Mouse (Mus musculus) right cerebral cortex, postnatal 25 days (tissue): ENCODE data around the gene Taf6.
A peak's percentile ranks its signal among the peaks of the same experiment; 100 is the strongest.
"Not testable (repeated sequence)": the region's sequence is repeated elsewhere in the genome, so short reads cannot be mapped to it uniquely, and the experiment has no call there.

Experiments
- DNase-seq: peaks from one replicate; pipeline ENCODE4 v3.0.0; 2022

Gene Taf6

DNA sequence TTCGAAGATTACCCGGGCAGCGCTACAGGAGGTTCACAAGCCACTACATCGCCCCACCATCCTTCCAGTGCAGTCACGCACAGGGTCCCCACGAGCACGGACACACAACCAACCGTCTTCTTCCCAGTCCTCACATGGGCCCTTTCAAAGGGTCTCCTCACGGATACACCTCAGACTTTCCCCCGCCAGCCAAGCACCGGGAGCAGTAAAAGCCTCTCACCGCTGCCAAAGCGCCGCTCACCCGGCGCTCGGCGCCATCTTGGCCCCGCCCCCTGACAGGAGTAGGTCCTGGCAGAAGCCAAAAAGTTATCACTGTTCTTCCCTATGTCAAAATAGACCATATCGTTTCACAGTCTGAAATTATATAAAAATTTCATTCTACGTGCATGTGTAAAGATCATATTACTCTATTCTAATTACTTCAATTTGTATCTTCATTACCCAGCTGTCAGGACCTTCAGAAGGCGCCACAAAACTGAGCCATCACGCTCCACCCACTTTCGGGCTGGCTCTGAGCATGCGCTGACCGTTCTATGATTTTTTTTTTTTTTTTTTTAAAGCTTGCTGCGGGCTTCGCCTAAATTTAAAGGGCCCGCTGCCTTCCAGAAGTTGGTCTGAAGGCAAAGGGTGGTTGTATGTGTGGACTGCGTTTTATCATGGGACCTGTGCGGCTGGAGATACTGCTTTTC is at the start of gene Taf6, which contains the start of gene Cnpy4:
Gene Taf6 (minus strand): TSS at position 502 of the 689 bp plus-strand sequence.
Gene Cnpy4 (plus strand): TSS at position 536 of the 689 bp plus-strand sequence.
- peak; percentile 74 for DNase-seq

DNA sequence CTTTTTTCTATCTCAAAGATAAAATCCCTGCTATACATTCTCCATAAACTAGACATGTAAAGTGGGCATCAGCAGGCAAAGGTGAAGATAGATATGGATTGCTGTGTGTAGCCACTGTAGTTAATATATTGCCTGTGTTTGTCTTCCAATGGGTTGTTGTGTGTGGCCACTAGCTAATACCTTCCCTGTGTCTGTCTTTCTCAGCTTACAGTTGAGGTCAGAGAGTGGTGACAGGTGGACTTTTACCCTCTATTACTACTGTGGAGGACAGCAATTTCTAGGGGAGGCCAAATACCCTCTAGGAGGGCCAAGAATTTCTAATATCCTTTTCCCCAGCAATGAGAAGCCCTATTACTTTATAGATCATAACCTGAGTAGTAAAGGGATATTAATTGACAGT is 47.0 kb upstream of the Taf6 start:
- no peak for DNase-seq

GRCm38 (mm10) chr5:138233778-138234177 is 46.5 kb upstream of the Taf6 start:
- no peak for DNase-seq

GRCm38 (mm10) chr5:138229511-138229910 is 42.3 kb upstream of the Taf6 start:
- DNase-seq, result no peak

GRCm38 (mm10) chr5:138228026-138228425 is 40.8 kb upstream of the Taf6 start:
- no peak for DNase-seq

DNA sequence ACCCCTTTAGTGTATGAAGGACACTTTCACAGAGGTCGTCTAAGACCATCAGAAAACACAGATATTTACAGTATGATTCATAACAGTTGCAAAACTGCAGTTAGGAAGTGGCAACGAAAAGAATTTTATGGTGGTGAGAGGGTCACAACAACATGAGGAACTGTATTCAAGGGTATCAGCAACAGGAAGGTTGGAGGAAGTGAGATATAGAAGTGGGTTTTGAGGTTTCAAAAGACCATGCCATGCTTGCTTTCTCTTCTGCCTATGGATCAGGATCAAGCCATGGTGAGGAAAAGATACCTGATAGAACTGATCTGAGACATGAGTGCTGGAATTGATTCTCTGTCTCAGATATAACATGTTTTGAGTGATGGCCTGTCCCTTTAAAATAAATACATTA is 40.1 kb upstream of the Taf6 start:
- DNase-seq, result no peak

DNA sequence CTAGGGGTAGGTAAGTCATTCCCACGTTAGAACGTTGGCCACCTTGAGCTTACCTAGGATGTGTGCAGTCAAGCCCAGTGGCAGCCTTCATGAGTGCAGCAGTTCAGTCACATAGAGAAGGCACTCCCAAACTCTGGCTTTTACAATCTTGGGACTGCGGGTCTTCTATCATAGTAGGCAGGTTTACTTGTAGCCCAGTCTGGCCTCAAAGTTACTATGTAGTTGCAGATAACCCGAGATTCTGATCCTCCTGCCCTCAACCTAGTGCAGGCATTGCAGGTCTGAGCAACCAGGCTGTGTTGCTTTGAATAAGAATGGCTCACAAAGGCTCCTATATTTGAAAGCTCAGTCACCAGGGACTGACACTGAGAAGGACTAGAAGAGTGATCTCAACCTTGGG is 39.2 kb upstream of the Taf6 start:
- no peak for DNase-seq

DNA sequence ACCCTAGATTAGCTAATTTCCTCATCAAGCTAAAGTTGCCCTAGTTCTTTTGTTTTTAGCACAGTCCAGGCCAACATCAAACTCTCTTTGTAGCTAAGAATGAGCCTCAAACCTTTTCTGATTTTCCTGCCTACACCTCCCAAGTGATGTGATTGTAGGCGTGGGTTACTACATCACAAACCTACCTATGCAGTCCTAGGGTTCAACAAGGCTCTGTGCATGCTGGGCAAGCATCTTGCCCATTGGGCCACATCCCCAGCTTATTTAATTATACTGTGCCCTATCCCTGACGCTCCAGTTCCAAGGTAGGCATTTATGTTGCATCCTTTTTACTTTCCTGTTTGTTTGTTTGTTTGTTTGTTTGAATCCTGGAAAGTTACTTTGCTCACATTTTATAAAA is 38.4 kb upstream of the Taf6 start, which contains the start of gene Nxpe5:
Gene Nxpe5 (plus strand): TSS at position 199 of the 400 bp plus-strand sequence.
- no peak for DNase-seq

DNA sequence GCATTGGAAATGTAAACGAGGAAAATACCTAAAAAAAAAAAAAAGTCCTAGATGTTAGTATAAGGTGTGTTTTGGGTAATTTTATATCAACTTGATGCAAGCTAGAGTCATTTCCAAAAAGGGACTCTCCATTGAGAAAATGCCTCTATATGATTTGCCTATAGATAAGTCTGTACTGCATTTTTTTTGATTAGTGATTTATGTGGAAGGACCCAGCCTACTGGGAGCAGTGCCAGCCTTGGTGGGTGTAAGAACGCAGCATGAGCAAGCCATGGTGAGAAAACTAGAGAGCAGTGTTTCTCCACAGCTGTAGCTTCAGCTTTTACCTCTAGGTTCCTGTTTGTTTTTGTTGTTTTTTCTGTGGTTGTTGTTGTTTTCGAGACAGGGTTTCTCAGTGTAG is 36.0 kb upstream of the Taf6 start:
- DNase-seq, result no peak

GRCm38 (mm10) chr5:138222111-138222510 is 34.9 kb upstream of the Taf6 start:
- DNase-seq, result peak; percentile 73

GRCm38 (mm10) chr5:138219864-138220263 is 32.6 kb upstream of the Taf6 start:
- DNase-seq, result no peak

- not testable (repeated sequence) for DNase-seq
These were observed 29.4 kb upstream of the Taf6 start for GRCm38 (mm10) chr5:138216632-138217031.

GRCm38 (mm10) chr5:138207873-138208272 is 20.6 kb upstream of the Taf6 start:
- no peak for DNase-seq

- no peak for DNase-seq
These were observed 20.0 kb upstream of the Taf6 start for GRCm38 (mm10) chr5:138207253-138207652.

DNA sequence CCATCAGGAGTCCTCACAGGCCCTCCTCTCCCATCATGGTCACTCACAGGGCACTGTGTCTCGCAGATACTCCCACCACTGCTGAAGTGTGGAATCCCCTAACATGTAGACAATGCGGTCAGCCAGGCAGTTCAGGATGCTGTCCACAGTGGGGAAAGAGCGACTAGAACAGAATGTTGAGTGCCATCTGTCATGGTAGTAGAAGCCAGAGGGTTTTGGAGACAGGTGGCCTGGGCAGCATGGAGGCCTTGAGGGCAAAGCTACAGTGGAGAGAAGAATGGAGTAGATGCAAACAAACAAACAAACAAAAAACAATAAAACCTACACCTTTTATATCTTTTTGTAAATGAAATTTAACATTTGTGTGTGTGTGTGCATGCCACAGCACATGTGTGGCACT is 14.8 kb upstream of the Taf6 start:
- DNase-seq, result no peak

GRCm38 (mm10) chr5:138199576-138199975 is 12.3 kb upstream of the Taf6 start:
- no peak for DNase-seq

- DNase-seq, result no peak
These were observed 8.2 kb upstream of the Taf6 start for GRCm38 (mm10) chr5:138195463-138195862.

- peak; percentile 46 for DNase-seq
These were observed 7.6 kb upstream of the Taf6 start for GRCm38 (mm10) chr5:138194755-138195345.

- DNase-seq, result peak; percentile 83
These were observed 6.8 kb upstream of the Taf6 start, which contains the start of gene Mblac1 for GRCm38 (mm10) chr5:138193771-138194727. Gene Mblac1 (plus strand): TSS chr5:138194314.

GRCm38 (mm10) chr5:138187661-138188306 is 533 bp upstream of the Taf6 start:
- peak; percentile 69 for DNase-seq

DNA sequence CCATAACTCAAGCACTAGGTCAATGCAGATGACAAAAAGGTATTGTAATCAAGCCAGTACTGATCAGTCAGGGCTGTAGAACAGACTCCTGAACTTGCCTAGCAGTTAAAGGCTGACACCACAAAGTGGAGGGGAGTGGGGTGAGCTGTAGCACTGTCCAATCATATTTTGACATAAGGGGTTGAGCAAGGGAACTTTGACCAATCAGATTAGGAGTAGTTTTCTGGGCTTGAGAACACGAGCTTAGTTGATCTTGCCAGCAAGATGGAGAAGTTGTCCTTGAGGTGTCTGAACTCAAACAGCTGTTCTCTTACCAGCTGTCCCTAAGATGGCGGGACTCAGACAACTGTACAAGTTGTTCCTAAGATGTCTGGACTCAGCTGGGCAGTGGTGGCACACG is 14.0 kb downstream of the Taf6 start:
- no peak for DNase-seq

DNA sequence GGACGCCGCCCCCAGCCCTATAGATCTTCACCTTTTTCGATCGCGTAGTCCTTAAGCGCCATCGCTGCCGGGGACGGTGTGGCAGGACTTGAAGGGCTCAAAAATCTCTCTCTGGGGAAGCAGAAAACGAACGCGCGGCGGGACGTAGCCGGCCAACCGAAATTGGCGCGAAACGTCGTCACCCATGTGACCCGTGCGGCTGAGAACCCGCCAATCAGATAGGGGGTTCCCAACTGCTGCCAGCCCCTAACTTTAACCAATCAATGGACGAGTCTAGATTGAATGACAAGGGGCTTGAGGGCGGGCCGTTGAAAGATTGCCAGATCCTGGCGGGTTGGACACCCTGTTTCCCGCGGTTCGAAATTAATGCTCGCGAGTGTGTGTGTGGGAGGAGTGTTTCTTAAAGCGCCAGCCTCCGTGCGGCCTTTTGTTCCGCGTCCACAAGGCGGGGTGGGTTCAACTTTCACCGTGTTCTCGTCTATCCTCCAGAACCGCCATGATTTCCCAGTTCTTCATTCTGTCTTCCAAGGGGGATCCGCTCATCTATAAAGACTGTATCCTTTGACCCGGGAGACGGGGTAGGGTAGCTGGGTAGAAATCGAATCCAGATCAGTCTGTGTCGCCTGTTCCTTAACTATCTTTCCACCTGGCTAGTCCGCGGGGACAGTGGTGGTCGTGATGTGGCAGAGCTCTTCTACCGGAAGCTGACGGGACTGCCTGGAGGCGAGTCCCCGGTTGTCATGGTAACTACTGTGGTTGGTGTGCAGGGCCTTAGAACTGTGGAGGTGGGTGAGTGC is 15.4 kb downstream of the Taf6 start, which contains the start of the genes Ap4m1 and Mcm7:
Gene Ap4m1 (plus strand): TSS at position 308 of the 797 bp plus-strand sequence.
Gene Mcm7 (minus strand): TSS at position 728 of the 797 bp plus-strand sequence.
- DNase-seq, result peak; percentile 95
